Comparison of ENCODE assay signal across 8 mouse cellular contexts in genomic region chr4:131860492-131861340, GRCm38 (mm10). TPM values are rescaled to one million over a fixed set of nuclear protein-coding genes. Genes with fewer than 3 reads are reported as not detected.
DNase-seq lines count a peak whose midpoint lies in the region; ATAC-seq and TF ChIP-seq lines count a peak whose summit lies in the region.

No protein-coding gene starts in this region.

- no peaks in the 10 kb centered on the region for H3K9me3 ChIP-seq in forebrain, postnatal 0 days (ENCODE audit: low read length)
- H3K9me3 ChIP-seq in lung, embryonic 16.5 days (ENCODE audit: control insufficient read depth, low read length), result no peaks in the 10 kb centered on the region

- H3K27me3 ChIP-seq in forebrain, postnatal 0 days (ENCODE audit: insufficient read depth, low read length), result no peaks in the 10 kb centered on the region
- no peaks in the 10 kb centered on the region for H3K27me3 ChIP-seq in lung, embryonic 16.5 days (ENCODE audit: control insufficient read depth, insufficient read depth, low read depth, low read length)

- H3K9ac ChIP-seq in forebrain, postnatal 0 days, result no peak overlapping the region
- H3K9ac ChIP-seq in lung, embryonic 16.5 days (ENCODE audit: low read length), result no peak overlapping the region

- H3K27ac ChIP-seq in forebrain, postnatal 0 days (ENCODE audit: low read depth, low read length), result no peak overlapping the region
- no peak overlapping the region for H3K27ac ChIP-seq in lung, embryonic 16.5 days (ENCODE audit: low read length)

- no peaks in the 10 kb centered on the region for H3K4me1 ChIP-seq in forebrain, postnatal 0 days (ENCODE audit: insufficient read depth)
- no peaks in the 10 kb centered on the region for H3K4me1 ChIP-seq in lung, embryonic 16.5 days (replicated peaks; ENCODE audit: control insufficient read depth, insufficient read depth, low read length)

- H3K4me3 ChIP-seq in forebrain, postnatal 0 days (ENCODE audit: low read depth, low read length), result no peak overlapping the region
- no peak overlapping the region for H3K4me3 ChIP-seq in lung, embryonic 16.5 days (ENCODE audit: low read length)

- peak; percentile 48 for DNase-seq in Muller cell, postnatal 12 days (ENCODE audit: inconsistent ontology term)
- peak; percentile 87 for DNase-seq in forebrain, postnatal 0 days
- peak; percentile 77 for DNase-seq in layer of hippocampus, adult 9-11 months
- peak; percentile 91 for DNase-seq in retina, embryonic 14.5 days (ENCODE audit: low spot score)
- peak; percentile 89 for DNase-seq in thymus, postnatal 4 days

- TF ChIP-seq CTCF in forebrain, postnatal 0 days (IDR thresholded peaks at IDR 0.05; ENCODE audit: low read depth), result peak; percentile 98

- H3K36me3 ChIP-seq in forebrain, postnatal 0 days (ENCODE audit: insufficient read depth), result peaks cover 39% of the 10 kb centered on the region
- peaks cover 4% of the 10 kb centered on the region; the same call in 1 of the 2 replicates for H3K36me3 ChIP-seq in lung, embryonic 16.5 days (ENCODE audit: control insufficient read depth, insufficient read depth, low read length)

- H3K4me2 ChIP-seq in forebrain, postnatal 0 days (ENCODE audit: low read depth), result no peak overlapping the region
- H3K4me2 ChIP-seq in lung, embryonic 16.5 days (ENCODE audit: low read depth, low read length), result no peak overlapping the region

- WGBS in forebrain, postnatal 0 days, result 48% methylated on average over 15 of the region's 15 CpGs
- 40% methylated on average over 15 of the region's 15 CpGs for WGBS in lung, embryonic 16.5 days

- peak; percentile 70; the same call in 1 of the 2 replicates for ATAC-seq in cerebellum, adult (ENCODE audit: insufficient number of reproducible peaks, low FRiP score, low TSS enrichment)
- ATAC-seq in forebrain, postnatal 0 days, result peak; percentile 59
- peak; percentile 93 to 94 for ATAC-seq in hematopoietic stem cell, adult 5-6 weeks (replicated peaks in 1 of 2; ENCODE audit: insufficient read depth in 1 of 2, low FRiP score in 2 of 2, low TSS enrichment in 1 of 2, low read depth in 1 of 2, poor library complexity in 2 of 2, severe bottlenecking in 2 of 2)
- ATAC-seq in lung, embryonic 16.5 days (ENCODE audit: low read depth), result peak; percentile 56

RNA-seq across cellular contexts. Expression of gene Srsf4, which starts 12.7 kb away (rescaled TPM):
- total RNA-seq in forebrain, postnatal 0 days (2014; rRNA removed), result 28.2 and 49.4 TPM in 2 replicates
- polyA plus RNA-seq in forebrain, postnatal 0 days (2015; fragmentation: Nextera tagmentation; extraction: Ambion mirVana), result 81.3 and 99.7 TPM in 2 replicates
- total RNA-seq in hematopoietic stem cell, adult 5-6 weeks (2017), result 66.5 and 97.5 TPM in 2 replicates
- 96.8 and 108 TPM in 2 replicates for polyA plus RNA-seq in lung, embryonic 16.5 days (2015; fragmentation: Nextera tagmentation; extraction: Ambion mirVana)

RNA-seq across cellular contexts. Expression of gene Mecr, which starts 17.4 kb away (rescaled TPM):
- 20.3 and 22.2 TPM in 2 replicates for total RNA-seq in forebrain, postnatal 0 days (2014; rRNA removed)
- polyA plus RNA-seq in forebrain, postnatal 0 days (2015; fragmentation: Nextera tagmentation; extraction: Ambion mirVana), result 31.8 and 32.1 TPM in 2 replicates
- total RNA-seq in hematopoietic stem cell, adult 5-6 weeks (2017), result 22.0 and 25.9 TPM in 2 replicates
- 38.6 and 44.0 TPM in 2 replicates for polyA plus RNA-seq in lung, embryonic 16.5 days (2015; fragmentation: Nextera tagmentation; extraction: Ambion mirVana)

RNA-seq across cellular contexts. Expression of gene Ptpru, which starts 22.6 kb away (rescaled TPM):
- total RNA-seq in forebrain, postnatal 0 days (2014; rRNA removed), result 18.5 and 27.4 TPM in 2 replicates
- polyA plus RNA-seq in forebrain, postnatal 0 days (2015; fragmentation: Nextera tagmentation; extraction: Ambion mirVana), result 15.0 and 21.2 TPM in 2 replicates
- 0.40 and 0.44 TPM in 2 replicates for total RNA-seq in hematopoietic stem cell, adult 5-6 weeks (2017)
- polyA plus RNA-seq in lung, embryonic 16.5 days (2015; fragmentation: Nextera tagmentation; extraction: Ambion mirVana), result 14.1 and 14.6 TPM in 2 replicates

Comparison
In these comparisons a context has a peak if more than half of its experiments do, and no peak if none do; other contexts are left out.
1. RNA of gene Ptpru, which starts 22.6 kb away (total RNA-seq): 18.5 to 27.4 TPM in forebrain, postnatal 0 days; 0.40 to 0.44 TPM in hematopoietic stem cell, adult 5-6 weeks; every median in the first group is over 10 times any median in the second.
2. Peak in every context shown above with its lines, with median percentiles within 50 percentile points of each other: DNase-seq and ATAC-seq.